Mouse (Mus musculus) cerebellum, adult 2 months (tissue): ENCODE results near the gene Ntm.

Source experiments
- CTCF ChIP-seq: fragments of 200-500 bp; IDR thresholded peaks from 2 replicates; pipeline ENCODE4 v1.5.1; 2011; ENCODE audit warnings: low read depth, mild to moderate bottlenecking, control low read depth, low read length, moderate library complexity, borderline replicate concordance; ENCODE audit not compliant: insufficient read depth
- POLR2A ChIP-seq: fragments of 200-500 bp; IDR thresholded peaks from 2 replicates; pipeline ENCODE4 v1.6.1; 2011; ENCODE audit warnings: low read length, control low read depth, borderline replicate concordance; ENCODE audit not compliant: insufficient read depth

DNA sequence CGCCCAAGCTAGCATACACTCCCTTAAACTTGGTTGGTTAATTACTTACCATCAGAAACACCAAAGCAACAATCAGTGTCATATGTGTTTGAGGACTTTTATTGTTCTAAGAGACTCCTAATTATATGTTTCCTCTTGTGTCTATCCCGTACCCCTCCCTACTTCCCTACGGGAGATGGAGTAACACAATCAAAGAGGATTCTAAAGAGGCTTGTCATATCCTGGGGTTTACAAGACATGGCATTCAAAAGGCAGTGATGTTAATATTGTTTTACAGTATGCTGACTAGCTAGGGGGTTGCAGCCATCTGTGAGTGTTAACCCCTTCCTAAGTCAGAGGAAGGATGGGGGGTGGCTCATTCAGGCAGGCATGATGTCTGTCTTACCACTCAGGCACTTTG lies 715.1 kb downstream of the Ntm start:
- TF ChIP-seq POLR2A = no peak
- TF ChIP-seq CTCF = no peak
